Mouse (Mus musculus) stomach, embryonic 16.5 days (tissue): ENCODE measurements around the gene Fam114a2. TPM values are rescaled to one million over a fixed set of nuclear protein-coding genes. Genes with fewer than 3 reads are reported as not detected.
"Not testable (repeated sequence)": the region's sequence is repeated elsewhere in the genome, so short reads cannot be mapped to it uniquely, and the experiment has no call there.

ENCODE experiments used
- ATAC-seq: fragments of 200-750 bp; cut with Nextera tagmentation; 2 replicates; pipeline ENCODE4 v1.8.0; 2017; ENCODE audit warnings: moderate number of reproducible peaks, moderate TSS enrichment; ENCODE audit not compliant: insufficient read depth, low FRiP score
- H3K27ac ChIP-seq: fragments of 300-500 bp; sonication (generic); 2 replicates; pipeline ENCODE4 v1.5.1; 2014; ENCODE audit warnings: low read length
- H3K27me3 ChIP-seq: fragments of 300-500 bp; sonication (generic); 2 replicates; pipeline ENCODE4 v1.6.1; 2014; ENCODE audit warnings: low read length, control low read depth, mixed read lengths; ENCODE audit not compliant: control insufficient read depth, insufficient read depth
- H3K36me3 ChIP-seq: fragments of 300-500 bp; sonication (generic); 2 replicates; pipeline ENCODE4 v1.6.1; 2014; ENCODE audit warnings: low read length; ENCODE audit not compliant: control insufficient read depth, insufficient read depth
- H3K4me1 ChIP-seq: fragments of 300-500 bp; sonication (generic); 2 replicates; pipeline ENCODE4 v1.6.1; 2014; ENCODE audit warnings: low read length, control low read depth, mixed read lengths; ENCODE audit not compliant: control insufficient read depth, insufficient read depth
- H3K4me2 ChIP-seq: fragments of 300-500 bp; sonication (generic); 2 replicates; pipeline ENCODE4 v1.6.1; 2014; ENCODE audit warnings: low read depth, low read length, mixed read lengths
- H3K4me3 ChIP-seq: fragments of 300-500 bp; sonication (generic); replicated peaks from 2 replicates; pipeline ENCODE4 v1.5.1; 2014; ENCODE audit warnings: mild to moderate bottlenecking, low read length
- H3K9ac ChIP-seq: fragments of 300-500 bp; sonication (generic); 2 replicates; pipeline ENCODE4 v1.6.1; 2014; ENCODE audit warnings: low read length
- H3K9me3 ChIP-seq: fragments of 300-500 bp; sonication (generic); replicated peaks from 2 replicates; pipeline ENCODE4 v1.6.1; 2016; ENCODE audit warnings: low read length, control low read depth; ENCODE audit not compliant: control insufficient read depth
- WGBS: fragments of 180-500 bp; shearing (Covaris S2); extraction: QIAGEN DNeasy Blood & Tissue Kit; methylation state at CpG from one replicate; pipeline ENCODE4 v1.1.7; 2014; 5-methylcytosine and 5-hydroxymethylcytosine counted together
- polyA plus RNA-seq: library from polyadenylated mRNA; unstranded; fragments of >200 nt; fragmentation: Nextera tagmentation; extraction: Ambion mirVana; gene quantifications from 2 replicates; pipeline ENCODE4 v1.2.1, GENCODE M21; 2015

Fam114a2 gene
- polyA plus RNA-seq = 76.3 and 77.6 TPM in 2 replicates

DNA sequence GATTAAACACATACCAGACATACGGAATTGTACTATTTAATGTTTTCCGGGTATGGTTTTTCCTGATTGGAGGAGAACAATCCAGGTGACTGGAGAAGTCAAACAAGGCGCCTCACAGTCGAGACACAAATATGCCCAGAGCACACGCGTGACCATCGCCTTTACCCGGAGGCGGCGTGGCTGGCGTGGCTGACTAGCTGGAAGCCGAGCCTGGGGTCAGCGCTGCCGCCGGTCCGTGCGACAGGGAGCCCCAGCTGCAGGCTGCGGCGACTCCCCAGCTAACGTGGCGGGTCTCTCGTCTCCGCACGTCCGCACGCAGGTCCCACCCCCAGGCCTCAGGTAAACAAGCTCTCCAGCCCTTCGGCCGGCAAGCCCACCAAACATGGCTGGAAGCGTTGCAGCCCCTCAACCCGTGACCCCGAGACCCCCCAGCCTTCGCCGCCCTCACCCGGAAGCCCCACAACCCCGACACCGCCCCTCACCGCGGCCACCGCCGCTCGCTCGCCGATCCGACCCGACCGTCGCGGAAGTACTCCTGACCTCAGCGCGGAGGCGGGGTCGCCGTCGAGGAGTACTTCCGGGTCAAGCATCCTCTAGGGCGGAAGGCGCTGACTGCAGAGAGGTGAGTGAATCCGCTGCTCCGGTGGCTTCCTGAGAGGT, at the start of gene Fam114a2, which contains the start of gene Mfap3:
Fam114a2 (minus strand) TSS at position 527 of the 660 bp plus-strand sequence.
Mfap3 (plus strand) TSS at position 574 of the 660 bp plus-strand sequence.
- H3K36me3 ChIP-seq = no peaks in the 10 kb centered on the region
- H3K4me2 ChIP-seq = peak within 1 kb of the TSS; percentile 79
- H3K27me3 ChIP-seq = no peaks in the 10 kb centered on the region
- H3K9me3 ChIP-seq = no peaks in the 10 kb centered on the region
- peaks cover 12% of the 10 kb centered on the region for H3K4me1 ChIP-seq
- ATAC-seq = peak; percentile 95
- peak within 1 kb of the TSS; percentile 97 for H3K4me3 ChIP-seq
- under 1% methylated on average over 59 of the region's 59 CpGs for WGBS
- peak within 1 kb of the TSS; percentile 93 for H3K9ac ChIP-seq
- peak within 1 kb of the TSS; percentile 91 for H3K27ac ChIP-seq

GRCm38 (mm10) chr11:57566091-57567035, 47.9 kb upstream of the Fam114a2 start:
- Histone ChIP-seq H3K9me3 (peaks cover 5% of the 10 kb centered on the region; the same call in 1 of the 2 replicates), H3K4me1 (no peaks in the 10 kb centered on the region), H3K4me2 (no peak overlapping the region), H3K36me3 (no peaks in the 10 kb centered on the region), H3K27me3 (no peaks in the 10 kb centered on the region), H3K9ac (no peak overlapping the region), H3K27ac (no peak overlapping the region), H3K4me3 (no peak overlapping the region)
- ATAC-seq = no peak
- 39% methylated on average over 18 of the region's 18 CpGs for WGBS

GRCm38 (mm10) chr11:57564564-57564963, 46.1 kb upstream of the Fam114a2 start:
- H3K4me3 ChIP-seq = no peak overlapping the region
- no peak overlapping the region for H3K4me2 ChIP-seq
- no peaks in the 10 kb centered on the region for H3K27me3 ChIP-seq
- no peaks in the 10 kb centered on the region for H3K36me3 ChIP-seq
- H3K27ac ChIP-seq = no peak overlapping the region
- H3K4me1 ChIP-seq = no peaks in the 10 kb centered on the region
- no peak for ATAC-seq
- 53% methylated on average over 12 of the region's 12 CpGs for WGBS
- H3K9ac ChIP-seq = no peak overlapping the region
- no peaks in the 10 kb centered on the region for H3K9me3 ChIP-seq

DNA sequence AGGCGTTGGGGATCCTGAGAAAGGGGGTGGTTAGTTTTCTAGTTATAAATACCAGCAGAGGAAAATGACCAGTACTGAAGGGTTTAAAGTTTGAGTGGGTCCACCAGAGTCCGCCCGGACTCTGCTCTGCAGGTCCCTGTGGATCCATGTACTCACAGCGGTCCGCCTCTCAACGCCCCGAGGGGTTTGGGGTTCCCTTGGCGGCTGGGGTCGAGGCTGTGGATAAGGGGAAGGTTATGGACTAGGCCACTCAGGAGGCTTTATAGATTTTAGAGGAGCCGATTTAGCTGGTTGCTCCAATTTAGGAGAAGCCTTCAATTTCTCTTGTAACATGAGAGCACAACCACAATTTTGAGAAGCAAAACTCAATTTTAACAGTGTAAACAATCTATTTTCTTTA, 39.5 kb upstream of the Fam114a2 start:
- not testable (repeated sequence) for H3K4me1 ChIP-seq, H3K27me3 ChIP-seq, H3K27ac ChIP-seq, H3K4me2 ChIP-seq, H3K4me3 ChIP-seq, ATAC-seq, H3K9ac ChIP-seq, H3K36me3 ChIP-seq, H3K9me3 ChIP-seq
- WGBS = 90% methylated on average over 9 of the region's 10 CpGs

DNA sequence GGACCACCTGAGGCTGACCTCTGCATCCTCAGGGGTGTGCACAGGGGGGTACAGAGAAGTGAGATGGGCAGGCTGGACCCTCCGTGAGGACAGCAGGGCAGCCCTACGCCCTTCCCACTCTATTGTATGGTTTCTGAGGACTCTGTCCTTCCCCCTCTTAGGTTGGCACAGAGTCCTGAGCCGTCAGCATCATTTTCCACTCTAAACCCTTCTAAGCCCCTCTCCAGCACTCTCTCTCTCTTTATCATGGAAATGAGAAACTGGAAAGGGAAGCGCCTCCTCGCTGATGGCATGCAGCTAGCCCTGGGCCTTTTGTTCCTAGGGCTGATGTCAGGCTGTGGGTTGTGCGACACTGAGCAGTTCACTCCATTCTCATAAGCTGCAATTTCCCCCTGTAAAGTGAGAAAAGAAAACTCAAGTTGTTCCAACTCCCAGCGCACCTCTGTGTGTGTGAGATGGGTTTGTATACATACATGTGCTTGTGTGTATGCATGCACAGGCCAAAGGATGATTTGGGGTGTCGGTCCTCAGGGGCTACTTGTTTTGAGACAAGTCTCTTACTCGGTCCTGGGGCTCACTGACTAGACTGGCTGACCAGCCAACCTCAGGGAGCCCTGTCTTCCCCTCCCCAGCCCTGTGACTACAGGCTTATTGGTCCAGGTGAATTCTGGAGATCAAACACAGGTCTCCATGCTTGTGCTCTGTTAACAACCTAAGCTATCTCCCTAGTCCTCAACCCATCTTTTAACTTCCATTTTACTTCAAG, 34.8 kb upstream of the Fam114a2 start:
- Histone ChIP-seq H3K27ac (no peak overlapping the region), H3K9ac (no peak overlapping the region), H3K4me3 (no peak overlapping the region), H3K4me1 (no peaks in the 10 kb centered on the region), H3K36me3 (no peaks in the 10 kb centered on the region), H3K4me2 (no peak overlapping the region), H3K27me3 (no peaks in the 10 kb centered on the region), H3K9me3 (no peaks in the 10 kb centered on the region)
- no peak for ATAC-seq
- WGBS = 69% methylated on average over 9 of the region's 9 CpGs

GRCm38 (mm10) chr11:57551016-57551415, 32.6 kb upstream of the Fam114a2 start:
- H3K36me3 ChIP-seq = no peaks in the 10 kb centered on the region
- no peaks in the 10 kb centered on the region for H3K9me3 ChIP-seq
- no peak overlapping the region for H3K9ac ChIP-seq
- no peaks in the 10 kb centered on the region for H3K27me3 ChIP-seq
- H3K4me3 ChIP-seq = no peak overlapping the region
- WGBS = 76% methylated on average over 8 of the region's 8 CpGs
- no peak overlapping the region for H3K4me2 ChIP-seq
- H3K4me1 ChIP-seq = no peaks in the 10 kb centered on the region
- no peak for ATAC-seq
- H3K27ac ChIP-seq = no peak overlapping the region

GRCm38 (mm10) chr11:57550230-57550629, 31.8 kb upstream of the Fam114a2 start:
- Histone ChIP-seq H3K4me1 (no peaks in the 10 kb centered on the region), H3K9me3 (no peaks in the 10 kb centered on the region), H3K36me3 (no peaks in the 10 kb centered on the region), H3K27me3 (no peaks in the 10 kb centered on the region), H3K4me3 (no peak overlapping the region), H3K9ac (no peak overlapping the region), H3K27ac (no peak overlapping the region), H3K4me2 (no peak overlapping the region)
- no peak for ATAC-seq
- 100% methylated on average over 2 of the region's 2 CpGs for WGBS

GRCm38 (mm10) chr11:57548618-57549550, 30.5 kb upstream of the Fam114a2 start:
- no peaks in the 10 kb centered on the region for H3K36me3 ChIP-seq
- H3K4me1 ChIP-seq = no peaks in the 10 kb centered on the region
- no peaks in the 10 kb centered on the region for H3K27me3 ChIP-seq
- ATAC-seq = peak; percentile 77; the same call in 1 of the 2 replicates
- peak overlapping the region; percentile 0; the same call in 1 of the 2 replicates for H3K27ac ChIP-seq
- H3K4me3 ChIP-seq = no peak overlapping the region
- WGBS = 28% methylated on average over 18 of the region's 18 CpGs
- peak overlapping the region; percentile 46 for H3K4me2 ChIP-seq
- no peaks in the 10 kb centered on the region for H3K9me3 ChIP-seq
- peak overlapping the region; percentile 51 for H3K9ac ChIP-seq
